In the genomic region with DNA sequence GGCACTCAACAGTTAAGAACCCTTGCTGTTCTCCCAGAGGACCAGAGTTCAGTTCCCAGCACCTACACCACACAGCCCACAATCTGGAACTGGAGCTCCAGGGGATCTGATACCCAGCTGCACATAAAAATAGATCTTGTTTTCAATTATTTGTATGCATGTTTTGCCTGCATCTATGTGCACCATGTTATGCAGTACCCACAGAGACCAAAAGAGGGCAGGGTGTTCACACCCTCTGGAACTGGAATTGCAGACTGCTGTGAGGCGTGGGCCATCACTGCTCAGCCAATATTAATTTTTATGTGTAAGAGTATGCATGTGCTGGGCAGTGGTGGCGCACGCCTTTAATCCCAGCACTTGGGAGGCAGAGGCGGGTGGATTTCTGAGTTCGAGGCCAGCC, we compare ENCODE assay signal across 8 mouse cellular contexts. TPM values are rescaled to one million over a fixed set of nuclear protein-coding genes. Genes with fewer than 3 reads are reported as not detected.
A peak's percentile ranks its signal among the peaks of the same experiment; 100 is the strongest.
DNase-seq lines count a peak whose midpoint lies in the region; ATAC-seq and TF ChIP-seq lines count a peak whose summit lies in the region.

No protein-coding gene starts in this region.

- TF ChIP-seq CTCF in E14TG2a.4 (conservative IDR thresholded peaks at IDR 0.05; ENCODE audit: low read length), result peak; percentile 74

- H3K27ac ChIP-seq in hindbrain, embryonic 10.5 days, result no peak overlapping the region
- no peak overlapping the region for H3K27ac ChIP-seq in hindbrain, embryonic 14.5 days
- H3K27ac ChIP-seq in embryonic facial prominence, embryonic 10.5 days (replicated peaks), result no peak overlapping the region
- H3K27ac ChIP-seq in macrophage, result peak overlapping the region; percentile 34; the same call in 1 of the 2 replicates

- no peaks in the 10 kb centered on the region for H3K27me3 ChIP-seq in hindbrain, embryonic 10.5 days (ENCODE audit: insufficient read depth, poor library complexity, severe bottlenecking)
- H3K27me3 ChIP-seq in hindbrain, embryonic 14.5 days (ENCODE audit: control insufficient read depth, insufficient read depth, low read length), result no peaks in the 10 kb centered on the region
- no peaks in the 10 kb centered on the region for H3K27me3 ChIP-seq in E14TG2a.4 (ENCODE audit: insufficient read depth, low read length)
- no peaks in the 10 kb centered on the region for H3K27me3 ChIP-seq in embryonic facial prominence, embryonic 10.5 days (replicated peaks; ENCODE audit: low read depth, poor library complexity, severe bottlenecking)

- peak; percentile 34 for DNase-seq in hindbrain, embryonic 10.5 days (ENCODE audit: low spot score)
- no peak for DNase-seq in hindbrain, embryonic 14.5 days (ENCODE audit: low spot score)
- peak; percentile 31 for DNase-seq in embryonic facial prominence, embryonic 10.5 days (ENCODE audit: low spot score)
- DNase-seq in thymus, postnatal 4 days, result peak; percentile 83
- no peak for DNase-seq in ovary, postnatal 36 days (ENCODE audit: low spot score)
- DNase-seq in left cerebral cortex, adult 8-10 months (ENCODE audit: low spot score in 2 of 2), result no peak

- no peak overlapping the region for H3K9ac ChIP-seq in hindbrain, embryonic 14.5 days

- no peak overlapping the region for H3K4me2 ChIP-seq in hindbrain, embryonic 14.5 days (replicated peaks)

- peaks cover 5% of the 10 kb centered on the region for H3K79me2 ChIP-seq in macrophage (ENCODE audit: inconsistent target)

- no peak overlapping the region for H3K4me3 ChIP-seq in hindbrain, embryonic 10.5 days
- H3K4me3 ChIP-seq in hindbrain, embryonic 14.5 days (replicated peaks; ENCODE audit: low read length), result no peak overlapping the region
- H3K4me3 ChIP-seq in E14TG2a.4 (replicated peaks; ENCODE audit: low read length) (no peak overlapping the region), macrophage (ENCODE audit: inconsistent target) (no peak overlapping the region)
- H3K4me3 ChIP-seq in embryonic facial prominence, embryonic 10.5 days, result no peak overlapping the region

- ATAC-seq in hindbrain, embryonic 14.5 days (ENCODE audit: low FRiP score), result no peak

- WGBS in hindbrain, embryonic 10.5 days, result 73% methylated on average over 5 of the region's 5 CpGs
- WGBS in hindbrain, embryonic 14.5 days, result 79% methylated on average over 5 of the region's 5 CpGs
- WGBS in embryonic facial prominence, embryonic 10.5 days, result 75% methylated on average over 5 of the region's 5 CpGs
- no CpG with 5 or more reads among the region's 5 CpGs for WGBS in macrophage (ENCODE audit: missing documents)

- H3K4me1 ChIP-seq in hindbrain, embryonic 10.5 days (replicated peaks), result peaks cover 11% of the 10 kb centered on the region
- peaks cover 6% of the 10 kb centered on the region; the same call in 1 of the 2 replicates for H3K4me1 ChIP-seq in hindbrain, embryonic 14.5 days (replicated peaks; ENCODE audit: control insufficient read depth, insufficient read depth, low read length)
- peaks cover 29% of the 10 kb centered on the region for H3K4me1 ChIP-seq in E14TG2a.4 (replicated peaks; ENCODE audit: low read depth, low read length)
- peaks cover 9% of the 10 kb centered on the region for H3K4me1 ChIP-seq in embryonic facial prominence, embryonic 10.5 days

- H3K9me3 ChIP-seq in hindbrain, embryonic 10.5 days, result no peaks in the 10 kb centered on the region
- H3K9me3 ChIP-seq in hindbrain, embryonic 14.5 days (ENCODE audit: control insufficient read depth, low read length), result no peaks in the 10 kb centered on the region
- no peaks in the 10 kb centered on the region for H3K9me3 ChIP-seq in E14TG2a.4 (ENCODE audit: low read length)
- H3K9me3 ChIP-seq in embryonic facial prominence, embryonic 10.5 days, result no peaks in the 10 kb centered on the region

- peaks cover 13% of the 10 kb centered on the region for H3K36me3 ChIP-seq in hindbrain, embryonic 10.5 days
- H3K36me3 ChIP-seq in hindbrain, embryonic 14.5 days (replicated peaks; ENCODE audit: control insufficient read depth, insufficient read depth), result no peaks in the 10 kb centered on the region; the same call in 1 of the 2 replicates
- H3K36me3 ChIP-seq in E14TG2a.4 (ENCODE audit: insufficient read depth, low read length) (peaks cover 17% of the 10 kb centered on the region), macrophage (ENCODE audit: inconsistent target) (no peaks in the 10 kb centered on the region)
- H3K36me3 ChIP-seq in embryonic facial prominence, embryonic 10.5 days (replicated peaks), result peaks cover 11% of the 10 kb centered on the region; the same call in 1 of the 2 replicates

RNA-seq across cellular contexts. Expression of a gene that starts 4.6 kb away (rescaled TPM):
- polyA plus RNA-seq in hindbrain, embryonic 10.5 days (2016; fragmentation: Nextera tagmentation; extraction: Ambion mirVana), result 20.1 and 25.1 TPM in 2 replicates
- polyA plus RNA-seq in hindbrain, embryonic 14.5 days (2014; fragmentation: Nextera tagmentation; extraction: Ambion mirVana), result 27.3 and 29.6 TPM in 2 replicates
- polyA plus RNA-seq in embryonic facial prominence, embryonic 10.5 days (2016; fragmentation: Nextera tagmentation; extraction: Ambion mirVana), result 19.6 TPM in 2 replicates
- total RNA-seq in macrophage (2018; cell fraction: chromatin; rRNA removed), result 10 to 100 TPM; 20.5 to 63.0 (median 40.8) TPM
- 10 to 100 TPM; 21.0 to 37.7 (median 25.0) TPM for total RNA-seq in macrophage (2018; cell fraction: cytosol; rRNA removed)
- total RNA-seq in macrophage (2018; cell fraction: nucleus; rRNA removed), result 10 to 100 TPM; 23.1 to 53.1 (median 37.8) TPM
- 11.7 to 18.0 TPM (median 14.0 TPM) in 3 replicates for polyA plus RNA-seq in macrophage (2018)
- 10 to 100 TPM; 66.1 to 71.2 (median 70.1) TPM for total RNA-seq in left cerebral cortex, adult 8-10 months (2022)

RNA-seq across cellular contexts. Expression of a gene that starts 4.8 kb away (rescaled TPM):
- 137 TPM in 2 replicates for polyA plus RNA-seq in hindbrain, embryonic 10.5 days (2016; fragmentation: Nextera tagmentation; extraction: Ambion mirVana)
- 110 and 115 TPM in 2 replicates for polyA plus RNA-seq in hindbrain, embryonic 14.5 days (2014; fragmentation: Nextera tagmentation; extraction: Ambion mirVana)
- 133 and 142 TPM in 2 replicates for polyA plus RNA-seq in embryonic facial prominence, embryonic 10.5 days (2016; fragmentation: Nextera tagmentation; extraction: Ambion mirVana)
- total RNA-seq in macrophage (2018; cell fraction: chromatin; rRNA removed), result 100 to 1,000 TPM in 13 of 26 experiments, 10 to 100 TPM in 13; 38.5 to 171 (median 104) TPM
- 100 to 1,000 TPM in 17 of 26 experiments, 10 to 100 TPM in 9; 85.1 to 241 (median 172) TPM for total RNA-seq in macrophage (2018; cell fraction: cytosol; rRNA removed)
- total RNA-seq in macrophage (2018; cell fraction: nucleus; rRNA removed), result 100 to 1,000 TPM in 16 of 26 experiments, 10 to 100 TPM in 10; 55.5 to 206 (median 162) TPM
- polyA plus RNA-seq in macrophage (2018), result 48.9 to 118 TPM (median 85.7 TPM) in 3 replicates
- 10 to 100 TPM; 57.8 to 62.9 (median 60.1) TPM for total RNA-seq in left cerebral cortex, adult 8-10 months (2022)

RNA-seq across cellular contexts. Expression of a gene that starts 40.7 kb away (rescaled TPM):
- polyA plus RNA-seq in hindbrain, embryonic 10.5 days (2016; fragmentation: Nextera tagmentation; extraction: Ambion mirVana), result 45.3 and 45.5 TPM in 2 replicates
- polyA plus RNA-seq in hindbrain, embryonic 14.5 days (2014; fragmentation: Nextera tagmentation; extraction: Ambion mirVana), result 5.5 and 7.5 TPM in 2 replicates
- polyA plus RNA-seq in embryonic facial prominence, embryonic 10.5 days (2016; fragmentation: Nextera tagmentation; extraction: Ambion mirVana), result 86.3 and 93.8 TPM in 2 replicates
- 1 to 10 TPM in 1 of 26 experiments, not detected in 25; 1.8 TPM for total RNA-seq in macrophage (2018; cell fraction: chromatin; rRNA removed)
- total RNA-seq in macrophage (2018; cell fraction: cytosol; rRNA removed), result under 1 TPM in 5 of 26 experiments, not detected in 21; 0.07 to 0.10 (median 0.09) TPM
- 1 to 10 TPM in 1 of 26 experiments, under 1 TPM in 2, not detected in 23; 0.41 to 2.0 (median 0.92) TPM for total RNA-seq in macrophage (2018; cell fraction: nucleus; rRNA removed)
- polyA plus RNA-seq in macrophage (2018), result not detected in 3 replicates
- total RNA-seq in left cerebral cortex, adult 8-10 months (2022), result under 1 TPM; 0.48 to 0.93 (median 0.70) TPM

Comparison
In these comparisons a context has a peak if more than half of its experiments do, and no peak if none do; other contexts are left out.
1. DNase-seq: peak in hindbrain, embryonic 10.5 days (single experiment), embryonic facial prominence, embryonic 10.5 days (single experiment) and thymus, postnatal 4 days (single experiment); none in hindbrain, embryonic 14.5 days (single experiment), ovary, postnatal 36 days (single experiment) and left cerebral cortex, adult 8-10 months (0 of 2).